Comparison of ENCODE assay signal across 14 mouse cellular contexts in the genomic region with DNA sequence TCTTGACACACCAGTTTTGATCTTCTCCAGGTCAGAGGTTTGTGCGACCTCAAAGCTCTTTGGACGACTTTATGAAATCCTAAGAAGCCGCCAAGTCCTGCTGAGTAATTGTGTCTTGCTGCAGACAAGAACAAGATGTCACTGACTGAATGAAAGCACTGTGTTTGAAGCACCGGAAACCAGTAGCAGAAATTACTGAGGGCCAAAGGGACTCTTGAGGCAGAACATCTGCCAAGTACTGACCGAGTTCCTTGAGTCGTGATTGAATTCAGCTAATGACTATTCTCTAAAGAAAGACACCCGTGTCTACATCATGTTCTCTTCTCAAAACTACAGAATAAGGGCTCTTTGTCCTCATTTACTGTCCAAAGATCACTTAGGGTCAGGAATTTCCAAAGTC.
DNase-seq lines count a peak whose midpoint lies in the region; ATAC-seq and TF ChIP-seq lines count a peak whose summit lies in the region.
"Had no signal": no experiment of that assay in that cellular context is flagged by ENCODE, and none has a peak within 500 bp of the region (broad histone marks: within the 10 kb centered on the region; RNA-seq: fewer than 3 reads in every experiment).

No protein-coding gene starts in this region.

- no peaks in the 10 kb centered on the region for H3K27me3 ChIP-seq in kidney, adult 2 months (replicated peaks; ENCODE audit: control insufficient read depth, insufficient read depth, low read length)
- H3K27me3 ChIP-seq in kidney, embryonic 14.5 days (ENCODE audit: control insufficient read depth, insufficient read depth, low read length) = no peaks in the 10 kb centered on the region
- H3K27me3 ChIP-seq in heart, embryonic 13.5 days (replicated peaks) = no peaks in the 10 kb centered on the region
- H3K27me3 ChIP-seq in hindbrain, embryonic 16.5 days (replicated peaks; ENCODE audit: control insufficient read depth, insufficient read depth, low read length) = no peaks in the 10 kb centered on the region
- H3K27me3 ChIP-seq: embryonic facial prominence, embryonic 13.5 days; heart, embryonic 15.5 days; limb, embryonic 13.5 days; neural tube, embryonic 13.5 days had no signal

- ATAC-seq in kidney, embryonic 14.5 days (ENCODE audit: low FRiP score, low TSS enrichment) = no peak
- no peak for ATAC-seq in heart, embryonic 13.5 days (ENCODE audit: extremely low read depth, insufficient number of reproducible peaks, low FRiP score, low TSS enrichment)
- no peak for ATAC-seq in hindbrain, embryonic 16.5 days
- no peak for ATAC-seq in inflammation-experienced regulatory T-cells, adult 6 months
- ATAC-seq: activated CD4-positive, CD25-positive, alpha-beta regulatory T cell, adult 4 months; forebrain, postnatal 0 days had no signal

- WGBS in kidney, adult 2 months = 47% methylated on average over 7 of the region's 7 CpGs
- 48% methylated on average over 7 of the region's 7 CpGs for WGBS in kidney, embryonic 14.5 days
- WGBS in heart, embryonic 13.5 days = 60% methylated on average over 7 of the region's 7 CpGs
- 43% methylated on average over 7 of the region's 7 CpGs for WGBS in hindbrain, embryonic 16.5 days

- no peak overlapping the region for H3K27ac ChIP-seq in kidney, adult 2 months (ENCODE audit: insufficient read depth, low read depth, low read length)
- H3K27ac ChIP-seq in kidney, embryonic 14.5 days (ENCODE audit: low read depth, low read length) = no peak overlapping the region
- H3K27ac ChIP-seq in heart, embryonic 13.5 days (replicated peaks) = 0 out of 2 replicates have a peak overlapping the region, but pooled peaks have one; percentile 3
- H3K27ac ChIP-seq in hindbrain, embryonic 16.5 days (ENCODE audit: low read depth, low read length) = no peak overlapping the region
- H3K27ac ChIP-seq: embryonic facial prominence, embryonic 13.5 days; limb, embryonic 13.5 days; midbrain, embryonic 10.5 days; neural tube, embryonic 13.5 days had no signal

- H3K4me3 ChIP-seq in kidney, adult 2 months (ENCODE audit: insufficient read depth, low read depth, low read length) = no peak overlapping the region
- no peak overlapping the region for H3K4me3 ChIP-seq in kidney, embryonic 14.5 days (ENCODE audit: low read length)
- H3K4me3 ChIP-seq in heart, embryonic 13.5 days = no peak overlapping the region
- H3K4me3 ChIP-seq in hindbrain, embryonic 16.5 days (ENCODE audit: low read length) = no peak overlapping the region
- H3K4me3 ChIP-seq: embryonic facial prominence, embryonic 13.5 days; heart, embryonic 15.5 days; limb, embryonic 13.5 days; midbrain, embryonic 10.5 days; neural tube, embryonic 13.5 days had no signal

- no peaks in the 10 kb centered on the region for H3K36me3 ChIP-seq in kidney, adult 2 months (ENCODE audit: control insufficient read depth, insufficient read depth, low read length)
- no peaks in the 10 kb centered on the region for H3K36me3 ChIP-seq in kidney, embryonic 14.5 days (ENCODE audit: control insufficient read depth, insufficient read depth, low read length)
- H3K36me3 ChIP-seq in heart, embryonic 13.5 days = no peaks in the 10 kb centered on the region
- H3K36me3 ChIP-seq in hindbrain, embryonic 16.5 days (ENCODE audit: control insufficient read depth, insufficient read depth, low read length) = no peaks in the 10 kb centered on the region
- H3K36me3 ChIP-seq: embryonic facial prominence, embryonic 13.5 days; heart, embryonic 15.5 days; limb, embryonic 13.5 days; midbrain, embryonic 10.5 days; neural tube, embryonic 13.5 days had no signal

- H3K4me1 ChIP-seq in kidney, adult 2 months (ENCODE audit: control insufficient read depth, insufficient read depth, low read length) = peaks cover 3% of the 10 kb centered on the region; the same call in 1 of the 2 replicates
- no peaks in the 10 kb centered on the region for H3K4me1 ChIP-seq in kidney, embryonic 14.5 days (ENCODE audit: control insufficient read depth, insufficient read depth, low read length)
- 0 out of 2 replicates have a peak, but pooled peaks cover 8% of the 10 kb centered on the region for H3K4me1 ChIP-seq in heart, embryonic 13.5 days
- no peaks in the 10 kb centered on the region for H3K4me1 ChIP-seq in hindbrain, embryonic 16.5 days (ENCODE audit: control insufficient read depth, insufficient read depth, low read depth, low read length)
- H3K4me1 ChIP-seq: embryonic facial prominence, embryonic 13.5 days; heart, embryonic 15.5 days; limb, embryonic 13.5 days; midbrain, embryonic 10.5 days; neural tube, embryonic 13.5 days had no signal

- peak; percentile 56 for DNase-seq in kidney, adult 2 months
- DNase-seq in kidney, adult 8-10 months = peak; percentile 20 to 30
- DNase-seq in lung, postnatal 10 days = peak; percentile 56
- DNase-seq: forebrain, postnatal 0 days had no signal

- no peaks in the 10 kb centered on the region for H3K9me3 ChIP-seq in kidney, embryonic 14.5 days (ENCODE audit: control insufficient read depth, low read length)
- H3K9me3 ChIP-seq in heart, embryonic 13.5 days = peaks cover 3% of the 10 kb centered on the region; the same call in 1 of the 2 replicates
- H3K9me3 ChIP-seq in hindbrain, embryonic 16.5 days (ENCODE audit: control insufficient read depth, low read length) = no peaks in the 10 kb centered on the region
- H3K9me3 ChIP-seq: embryonic facial prominence, embryonic 13.5 days; heart, embryonic 15.5 days; limb, embryonic 13.5 days; midbrain, embryonic 10.5 days; neural tube, embryonic 13.5 days had no signal

- H3K4me2 ChIP-seq in kidney, embryonic 14.5 days (replicated peaks; ENCODE audit: low read depth, low read length) = no peak overlapping the region
- H3K4me2 ChIP-seq in heart, embryonic 13.5 days = no peak overlapping the region
- no peak overlapping the region for H3K4me2 ChIP-seq in hindbrain, embryonic 16.5 days (ENCODE audit: low read length)
- H3K4me2 ChIP-seq: embryonic facial prominence, embryonic 13.5 days; heart, embryonic 15.5 days; limb, embryonic 13.5 days; neural tube, embryonic 13.5 days had no signal

- H3K9ac ChIP-seq in kidney, embryonic 14.5 days (ENCODE audit: low read depth, low read length) = no peak overlapping the region
- no peak overlapping the region for H3K9ac ChIP-seq in heart, embryonic 13.5 days
- H3K9ac ChIP-seq in hindbrain, embryonic 16.5 days (ENCODE audit: low read depth, low read length) = no peak overlapping the region
- H3K9ac ChIP-seq: embryonic facial prominence, embryonic 13.5 days; forebrain, postnatal 0 days; heart, embryonic 15.5 days; limb, embryonic 13.5 days; neural tube, embryonic 13.5 days had no signal

- no peak for TF ChIP-seq CTCF in kidney, adult 2 months (conservative IDR thresholded peaks at IDR 0.05; ENCODE audit: insufficient read depth, insufficient read length, low read depth, low read length)

- TF ChIP-seq POLR2A in kidney, adult 2 months (IDR thresholded peaks at IDR 0.05; ENCODE audit: low read depth, low read length) = no peak
